ENCODE assay signal across 16 mouse cellular contexts in genomic region chr10:126333786-126334185, GRCm38 (mm10).
"Had no signal": no experiment of that assay in that cellular context is flagged by ENCODE, and none has a peak within 500 bp of the region (broad histone marks: within the 10 kb centered on the region; RNA-seq: fewer than 3 reads in every experiment).

No protein-coding gene starts in this region.

- H3K27me3 ChIP-seq: lung, embryonic 15.5 days; megakaryocyte, embryonic 14.5 days; midbrain, embryonic 13.5 days; midbrain, embryonic 15.5 days; neural tube, embryonic 12.5 days; stomach, embryonic 15.5 days had no signal

- ATAC-seq: lung, postnatal 0 days; midbrain, embryonic 13.5 days; midbrain, embryonic 15.5 days had no signal

- H3K4me3 ChIP-seq: lung, embryonic 15.5 days; megakaryocyte, embryonic 14.5 days; midbrain, embryonic 13.5 days; midbrain, embryonic 15.5 days; neural tube, embryonic 12.5 days; stomach, embryonic 15.5 days had no signal

- H3K9me3 ChIP-seq: lung, embryonic 15.5 days; midbrain, embryonic 13.5 days; midbrain, embryonic 15.5 days; neural tube, embryonic 12.5 days; stomach, embryonic 15.5 days had no signal

- H3K4me2 ChIP-seq: lung, embryonic 15.5 days; midbrain, embryonic 11.5 days; midbrain, embryonic 13.5 days; midbrain, embryonic 15.5 days; neural tube, embryonic 12.5 days; stomach, embryonic 15.5 days had no signal

- H3K9ac ChIP-seq: lung, embryonic 15.5 days; midbrain, embryonic 13.5 days; midbrain, embryonic 15.5 days; neural tube, embryonic 12.5 days; stomach, embryonic 15.5 days had no signal

- H3K4me1 ChIP-seq: lung, embryonic 15.5 days; megakaryocyte, embryonic 14.5 days; midbrain, embryonic 13.5 days; neural tube, embryonic 12.5 days had no signal

- H3K27ac ChIP-seq: lung, embryonic 15.5 days; macrophage; midbrain, embryonic 13.5 days; midbrain, embryonic 15.5 days; neural tube, embryonic 12.5 days; stomach, embryonic 15.5 days; stomach, postnatal 0 days had no signal

- H3K36me3 ChIP-seq: lung, embryonic 15.5 days; midbrain, embryonic 13.5 days; midbrain, embryonic 15.5 days; neural tube, embryonic 12.5 days; stomach, embryonic 15.5 days had no signal

- DNase-seq: lung, postnatal 14 days; lung, postnatal 36 days; right cerebral cortex, postnatal 14 days; thymus, adult 2 months; thymus, postnatal 25 days; thymus, postnatal 4 days had no signal
